Mouse (Mus musculus) midbrain, embryonic 15.5 days (tissue): ENCODE data around the gene Zfp324. TPM values are rescaled to one million over a fixed set of nuclear protein-coding genes. Genes with fewer than 3 reads are reported as not detected.
A peak's percentile ranks its signal among the peaks of the same experiment; 100 is the strongest.

ENCODE experiments used
- ATAC-seq: fragments of 200-750 bp; cut with Nextera tagmentation; replicated peaks from 2 replicates; pipeline ENCODE4 v1.8.0; 2017; ENCODE audit warnings: moderate TSS enrichment
- H3K27ac ChIP-seq: fragments of 300-500 bp; sonication (generic); 2 replicates; pipeline ENCODE4 v1.5.1; 2015; ENCODE audit warnings: mild to moderate bottlenecking, inconsistent platforms
- H3K27me3 ChIP-seq: fragments of 300-500 bp; sonication (generic); replicated peaks from 2 replicates; pipeline ENCODE4 v1.6.1; 2015; ENCODE audit warnings: inconsistent platforms
- H3K36me3 ChIP-seq: fragments of 300-500 bp; sonication (generic); replicated peaks from 2 replicates; pipeline ENCODE4 v1.6.1; 2015; ENCODE audit warnings: inconsistent platforms
- H3K4me1 ChIP-seq: fragments of 300-500 bp; sonication (generic); 2 replicates; pipeline ENCODE4 v1.6.1; 2015; ENCODE audit warnings: inconsistent platforms
- H3K4me2 ChIP-seq: fragments of 300-500 bp; sonication (generic); 2 replicates; pipeline ENCODE4 v1.6.1; 2015; ENCODE audit warnings: inconsistent platforms, mild to moderate bottlenecking, moderate library complexity
- H3K4me3 ChIP-seq: fragments of 300-500 bp; sonication (generic); 2 replicates; pipeline ENCODE4 v1.5.1; 2015; ENCODE audit warnings: mild to moderate bottlenecking, inconsistent platforms
- H3K9ac ChIP-seq: fragments of 300-500 bp; sonication (generic); 2 replicates; pipeline ENCODE4 v1.6.1; 2015; ENCODE audit warnings: mild to moderate bottlenecking, inconsistent platforms
- H3K9me3 ChIP-seq: fragments of 300-500 bp; sonication (generic); 2 replicates; pipeline ENCODE4 v1.6.1; 2016; ENCODE audit warnings: inconsistent platforms
- WGBS: fragments of 180-500 bp; shearing (Covaris S2); methylation state at CpG from one replicate; pipeline ENCODE4 v1.1.7; 2015; ENCODE audit warnings: mixed read lengths; 5-methylcytosine and 5-hydroxymethylcytosine counted together
- polyA plus RNA-seq: library from polyadenylated mRNA; unstranded; fragments of >200 nt; fragmentation: Nextera tagmentation; extraction: Ambion mirVana; gene quantifications from 2 replicates; pipeline ENCODE4 v1.2.1, GENCODE M21; 2015

Gene Zfp324
- polyA plus RNA-seq, 1 experiment from 2014 or later: 17.7 TPM

DNA sequence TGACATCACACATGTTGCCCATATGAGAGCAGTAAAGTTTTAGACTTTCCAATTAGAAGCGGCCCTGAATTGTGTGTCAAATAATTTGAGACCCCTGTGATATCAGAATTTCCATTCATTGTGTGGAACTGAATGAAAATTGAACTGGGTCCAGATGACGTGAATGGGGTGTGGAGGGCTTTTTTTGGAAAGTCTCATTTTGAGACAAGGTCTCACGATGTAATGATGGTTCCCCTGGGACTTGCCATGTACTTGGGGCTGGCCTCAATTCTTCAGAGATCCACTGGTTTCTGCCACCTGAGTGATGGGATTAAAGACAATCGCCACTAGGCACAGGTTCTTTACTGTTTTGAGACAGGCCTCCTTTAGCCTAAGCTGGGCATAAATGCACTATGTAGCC, 25.0 kb upstream of the Zfp324 start:
- Histone ChIP-seq H3K4me1 (no peaks in the 10 kb centered on the region), H3K27ac (no peak overlapping the region), H3K36me3 (no peaks in the 10 kb centered on the region), H3K4me2 (no peak overlapping the region), H3K9ac (no peak overlapping the region), H3K9me3 (no peaks in the 10 kb centered on the region), H3K4me3 (no peak overlapping the region), H3K27me3 (no peaks in the 10 kb centered on the region)
- 90% methylated on average over 4 of the region's 4 CpGs for WGBS
- ATAC-seq: no peak

- Histone ChIP-seq H3K4me2 (no peak overlapping the region), H3K9me3 (no peaks in the 10 kb centered on the region), H3K27me3 (no peaks in the 10 kb centered on the region), H3K4me3 (no peak overlapping the region), H3K4me1 (peaks cover under 1% of the 10 kb centered on the region), H3K27ac (no peak overlapping the region), H3K36me3 (no peaks in the 10 kb centered on the region), H3K9ac (no peak overlapping the region)
- ATAC-seq: no peak
These were observed 22.1 kb upstream of the Zfp324 start for GRCm38 (mm10) chr7:12943488-12943887.

- WGBS: 7% methylated on average over 35 of the region's 35 CpGs
- no peaks in the 10 kb centered on the region for H3K9me3 ChIP-seq
These were observed 16.4 kb upstream of the Zfp324 start for GRCm38 (mm10) chr7:12949032-12949871.

GRCm38 (mm10) chr7:12949872-12950229, 15.8 kb upstream of the Zfp324 start:
- peak overlapping the region; percentile 49 for H3K4me3 ChIP-seq
- ATAC-seq: peak; percentile 40; the same call in 1 of the 2 replicates

More at GRCm38 (mm10) chr7:12949032-12949871, 16.4 kb upstream of the Zfp324 start:
- H3K27ac ChIP-seq: peak overlapping the region; percentile 91
- peak overlapping the region; percentile 61 for H3K9ac ChIP-seq
- H3K4me2 ChIP-seq: peak overlapping the region; percentile 87
- H3K27me3 ChIP-seq: no peaks in the 10 kb centered on the region
- peak; percentile 98 for ATAC-seq
- H3K4me1 ChIP-seq: peaks cover 12% of the 10 kb centered on the region
- no peaks in the 10 kb centered on the region for H3K36me3 ChIP-seq
- peak overlapping the region; percentile 49 for H3K4me3 ChIP-seq

GRCm38 (mm10) chr7:12954896-12955295, 10.7 kb upstream of the Zfp324 start:
- Histone ChIP-seq H3K36me3 (no peaks in the 10 kb centered on the region), H3K9ac (no peak overlapping the region), H3K4me3 (no peak overlapping the region), H3K27ac (no peak overlapping the region), H3K9me3 (no peaks in the 10 kb centered on the region), H3K4me2 (no peak overlapping the region), H3K27me3 (no peaks in the 10 kb centered on the region; the same call in 1 of the 2 replicates), H3K4me1 (peaks cover 5% of the 10 kb centered on the region)
- WGBS: 58% methylated on average over 3 of the region's 3 CpGs
- no peak for ATAC-seq

More at GRCm38 (mm10) chr7:12949872-12950229, 15.8 kb upstream of the Zfp324 start:
- 13% methylated on average over 16 of the region's 16 CpGs for WGBS
- H3K9me3 ChIP-seq: no peaks in the 10 kb centered on the region
- no peaks in the 10 kb centered on the region for H3K36me3 ChIP-seq
- H3K4me1 ChIP-seq: peaks cover 12% of the 10 kb centered on the region
- peak overlapping the region; percentile 59 for H3K9ac ChIP-seq
- peak overlapping the region; percentile 87 for H3K4me2 ChIP-seq
- H3K27ac ChIP-seq: peak overlapping the region; percentile 91
- no peaks in the 10 kb centered on the region for H3K27me3 ChIP-seq

DNA sequence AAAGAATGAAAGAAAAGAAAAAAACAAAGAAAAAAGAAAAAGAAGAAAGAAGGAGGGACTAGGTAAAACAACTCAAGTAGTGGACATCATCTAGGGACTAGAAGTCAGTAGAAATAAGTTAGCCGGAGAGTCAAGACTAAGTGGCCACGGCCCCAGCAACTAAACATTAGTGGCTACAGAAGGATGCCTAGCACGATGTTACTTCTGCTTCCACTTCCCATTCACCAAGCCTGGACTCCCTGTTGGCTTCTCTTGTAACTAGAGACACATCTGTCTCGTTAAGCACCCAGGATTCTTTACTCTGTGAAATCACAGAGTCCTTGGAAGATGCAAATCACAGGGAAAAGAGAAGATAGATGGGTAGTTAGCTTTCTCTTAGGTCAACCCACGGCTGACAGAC, 8.1 kb upstream of the Zfp324 start:
- no peak overlapping the region for H3K4me3 ChIP-seq
- WGBS: 74% methylated on average over 5 of the region's 5 CpGs
- H3K27me3 ChIP-seq: no peaks in the 10 kb centered on the region; the same call in 1 of the 2 replicates
- H3K9me3 ChIP-seq: no peaks in the 10 kb centered on the region
- H3K27ac ChIP-seq: no peak overlapping the region
- peaks cover 7% of the 10 kb centered on the region for H3K4me1 ChIP-seq
- no peak overlapping the region for H3K4me2 ChIP-seq
- H3K9ac ChIP-seq: no peak overlapping the region
- ATAC-seq: no peak
- H3K36me3 ChIP-seq: no peaks in the 10 kb centered on the region

DNA sequence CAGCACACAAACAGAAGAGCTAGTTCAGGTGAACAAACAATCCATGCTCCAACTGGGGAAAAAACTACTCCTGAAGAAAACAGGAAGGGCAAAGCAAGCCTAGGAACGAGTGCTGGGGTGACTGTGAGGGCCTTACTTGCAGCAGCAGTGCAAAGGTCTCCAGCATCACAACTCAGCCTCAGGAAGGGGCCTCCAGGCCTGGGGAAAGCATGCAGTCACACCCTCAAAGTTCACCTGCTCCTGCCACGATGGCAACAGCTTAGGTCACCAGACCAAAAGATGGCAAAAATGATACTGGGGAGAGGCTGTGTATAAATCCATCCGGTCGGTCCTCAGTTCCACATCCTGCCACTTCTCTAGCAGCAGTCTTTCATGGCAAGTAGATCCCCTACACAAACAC, 6.7 kb upstream of the Zfp324 start:
- no peak overlapping the region for H3K4me2 ChIP-seq
- H3K36me3 ChIP-seq: no peaks in the 10 kb centered on the region
- peaks cover 7% of the 10 kb centered on the region for H3K4me1 ChIP-seq
- WGBS: 86% methylated on average over 4 of the region's 4 CpGs
- no peak for ATAC-seq
- no peak overlapping the region for H3K27ac ChIP-seq
- H3K27me3 ChIP-seq: no peaks in the 10 kb centered on the region; the same call in 1 of the 2 replicates
- no peaks in the 10 kb centered on the region for H3K9me3 ChIP-seq
- H3K4me3 ChIP-seq: no peak overlapping the region
- no peak overlapping the region for H3K9ac ChIP-seq

GRCm38 (mm10) chr7:12959718-12960117, 5.9 kb upstream of the Zfp324 start:
- Histone ChIP-seq H3K36me3 (no peaks in the 10 kb centered on the region), H3K4me3 (no peak overlapping the region), H3K27me3 (no peaks in the 10 kb centered on the region; the same call in 1 of the 2 replicates), H3K27ac (no peak overlapping the region), H3K4me2 (no peak overlapping the region), H3K4me1 (peaks cover 9% of the 10 kb centered on the region), H3K9ac (no peak overlapping the region), H3K9me3 (no peaks in the 10 kb centered on the region)
- WGBS: 9% methylated on average over 4 of the region's 4 CpGs
- ATAC-seq: no peak

GRCm38 (mm10) chr7:12961511-12962141, 4.0 kb upstream of the Zfp324 start:
- Histone ChIP-seq H3K9ac (peak overlapping the region; percentile 60), H3K4me3 (peak overlapping the region; percentile 51), H3K27ac (peak overlapping the region; percentile 85), H3K36me3 (no peaks in the 10 kb centered on the region), H3K9me3 (no peaks in the 10 kb centered on the region), H3K4me2 (peak overlapping the region; percentile 61), H3K27me3 (no peaks in the 10 kb centered on the region; the same call in 1 of the 2 replicates), H3K4me1 (peaks cover 18% of the 10 kb centered on the region)
- ATAC-seq: peak; percentile 78
- WGBS: 2% methylated on average over 29 of the region's 29 CpGs

DNA sequence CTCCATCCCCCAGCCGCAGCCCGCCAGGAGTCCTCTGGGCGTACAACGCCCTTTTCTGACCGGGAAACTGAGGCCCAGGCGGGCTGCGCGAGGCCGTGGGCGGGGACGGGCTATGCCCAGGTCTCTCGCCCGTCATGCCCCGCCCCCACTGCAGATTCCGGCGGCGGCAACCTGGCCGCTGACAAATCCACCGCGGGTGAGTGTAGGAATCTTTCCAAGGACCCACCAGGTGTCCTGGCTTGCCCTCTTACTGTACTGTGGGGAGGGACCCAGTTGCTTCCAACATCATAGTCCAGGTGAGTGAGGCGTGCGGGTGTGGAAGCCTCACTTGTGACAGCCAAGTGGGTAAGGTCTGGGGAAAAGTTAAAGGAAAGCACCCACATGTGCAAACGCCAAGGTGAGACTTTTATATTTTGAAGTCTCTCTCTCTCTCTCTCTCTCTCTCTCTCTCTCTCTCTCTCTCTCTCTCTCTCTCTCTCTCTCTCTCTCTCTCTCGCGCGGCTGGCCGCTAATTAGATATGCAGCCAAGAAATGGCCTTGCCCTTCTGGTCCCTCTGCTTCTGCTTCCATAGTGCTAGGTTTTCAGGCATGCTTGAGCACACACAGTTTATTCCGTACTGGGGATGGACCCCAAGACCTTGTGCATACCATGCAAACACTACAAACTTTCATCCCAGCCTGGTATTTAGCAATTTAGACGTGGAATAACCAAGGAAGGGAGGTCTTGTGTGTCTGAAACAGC, 637 bp downstream of the Zfp324 start:
- peak overlapping the region; percentile 64 for H3K4me3 ChIP-seq
- no peaks in the 10 kb centered on the region for H3K9me3 ChIP-seq
- H3K27ac ChIP-seq: peak overlapping the region; percentile 89
- peaks cover 28% of the 10 kb centered on the region for H3K4me1 ChIP-seq
- H3K4me2 ChIP-seq: peak overlapping the region; percentile 87
- peak overlapping the region; percentile 80 for H3K9ac ChIP-seq
- under 1% methylated on average over 29 of the region's 29 CpGs for WGBS
- peak; percentile 71 for ATAC-seq
- H3K27me3 ChIP-seq: no peaks in the 10 kb centered on the region
- H3K36me3 ChIP-seq: peaks cover 18% of the 10 kb centered on the region

DNA sequence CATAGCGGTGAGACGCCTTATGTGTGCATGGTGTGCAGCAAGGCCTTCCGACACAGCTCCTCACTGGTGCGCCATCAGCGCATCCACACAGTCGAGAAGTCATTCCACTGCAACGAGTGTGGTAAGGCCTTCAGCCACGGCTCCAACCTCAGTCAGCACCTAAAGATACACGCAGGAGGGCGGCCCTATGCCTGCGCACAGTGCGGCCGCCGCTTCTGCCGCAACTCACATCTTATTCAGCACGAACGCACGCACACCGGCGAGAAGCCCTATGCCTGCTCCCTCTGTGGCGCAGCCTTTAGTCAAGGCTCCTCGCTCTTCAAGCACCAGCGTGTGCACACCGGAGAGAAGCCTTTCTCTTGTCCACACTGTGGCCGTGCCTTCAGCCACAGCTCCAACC, 5.3 kb downstream of the Zfp324 start:
- H3K9ac ChIP-seq: no peak overlapping the region
- no peak overlapping the region for H3K4me3 ChIP-seq
- H3K4me2 ChIP-seq: no peak overlapping the region
- H3K36me3 ChIP-seq: peaks cover 28% of the 10 kb centered on the region
- 94% methylated on average over 25 of the region's 25 CpGs for WGBS
- no peaks in the 10 kb centered on the region for H3K27me3 ChIP-seq
- H3K27ac ChIP-seq: no peak overlapping the region
- ATAC-seq: no peak
- peaks cover 15% of the 10 kb centered on the region for H3K4me1 ChIP-seq
- H3K9me3 ChIP-seq: no peaks in the 10 kb centered on the region
